Mouse (Mus musculus) cortical plate, adult 2 months (tissue): ENCODE data around the gene Lrrc3.

ENCODE experiments used
- CTCF ChIP-seq: fragments of 200-500 bp; IDR thresholded peaks from 2 replicates; pipeline ENCODE4 v1.5.1; 2011; ENCODE audit warnings: mild to moderate bottlenecking, control low read depth, low read length; ENCODE audit not compliant: insufficient read depth; ENCODE audit errors: extremely low read depth
- POLR2A ChIP-seq: fragments of 200-500 bp; IDR thresholded peaks from 2 replicates; pipeline ENCODE4 v1.6.1; 2011; ENCODE audit warnings: mild to moderate bottlenecking, low read length, control low read depth; ENCODE audit not compliant: insufficient read depth; ENCODE audit errors: extremely low read depth

GRCm38 (mm10) chr10:77895562-77895961, 6.8 kb downstream of the Lrrc3 start:
- TF ChIP-seq POLR2A (no peak), CTCF (no peak)
